Mouse (Mus musculus): Measurements from ENCODE around the gene Grm1.

GRCm38 (mm10) chr10:10944003-10944402 is 138.2 kb downstream of the Grm1 start:
- no peak for TF ChIP-seq GATA1 (IDR thresholded peaks at IDR 0.05; ENCODE audit: borderline replicate concordance, low read length)
- TF ChIP-seq FLI1 (IDR thresholded peaks at IDR 0.05; ENCODE audit: low read length): no peak
